Mouse (Mus musculus) MEL (cell line): ENCODE data around the gene Npsr1.

Experiments used
- CTCF ChIP-seq, 3 experiments: IDR thresholded peaks in 2 of 3; conservative IDR thresholded peaks in 1 of 3; 2 replicates each; pipeline ENCODE4 v1.5.1; 2011 to 2012; ENCODE audit warnings: low read length in 3 of 3, low read depth in 2 of 3, mild to moderate bottlenecking in 2 of 3, improper control_type of control experiment in 1 of 3, inconsistent platforms in 1 of 3, mixed read lengths in 1 of 3, moderate library complexity in 1 of 3; ENCODE audit not compliant: control insufficient read depth in 1 of 3, insufficient read depth in 1 of 3, poor library complexity in 1 of 3, severe bottlenecking in 1 of 3
- EP300 ChIP-seq, 2 experiments: IDR thresholded peaks; 2 replicates each; pipeline ENCODE4 v1.6.1; 2011; ENCODE audit warnings: improper control_type of control experiment in 2 of 2, low read length in 2 of 2, low read depth in 1 of 2, mild to moderate bottlenecking in 1 of 2
- KAT2A ChIP-seq: conservative IDR thresholded peaks from 2 replicates; pipeline ENCODE4 v1.6.1; 2012; ENCODE audit warnings: low read depth, low read length, improper control_type of control experiment, inconsistent platforms
- POLR2A ChIP-seq, 2 experiments: IDR thresholded peaks; 2 replicates each; pipeline ENCODE4 v1.6.1; 2011 to 2012; ENCODE audit warnings: low read length in 2 of 2, mild to moderate bottlenecking in 2 of 2, control low read depth in 1 of 2, improper control_type of control experiment in 1 of 2, low read depth in 1 of 2, moderate library complexity in 1 of 2; ENCODE audit not compliant: control insufficient read depth in 1 of 2, insufficient read depth in 1 of 2, poor library complexity in 1 of 2
- TAL1 ChIP-seq: IDR thresholded peaks from 2 replicates; pipeline ENCODE4 v1.6.1; 2012; ENCODE audit warnings: mild to moderate bottlenecking, inconsistent platforms, low read length, moderate library complexity, mixed read lengths

- TF ChIP-seq POLR2A (IDR thresholded peaks at IDR 0.05; ENCODE audit: control insufficient read depth in 1 of 2, insufficient read depth in 1 of 2, low read depth in 1 of 2, low read length in 2 of 2, poor library complexity in 1 of 2) (no peak), EP300 (IDR thresholded peaks at IDR 0.05; ENCODE audit: low read depth in 1 of 2, low read length in 2 of 2) (no peak), CTCF (IDR thresholded peaks at IDR 0.05 in 2 of 3, conservative IDR thresholded peaks at IDR 0.05 in 1 of 3; ENCODE audit: control insufficient read depth in 1 of 3, insufficient read depth in 1 of 3, low read depth in 2 of 3, low read length in 3 of 3, poor library complexity in 1 of 3, severe bottlenecking in 1 of 3) (no peak), TAL1 (no peak), KAT2A (no peak)
These were observed 730 bp downstream of the Npsr1 start for GRCm38 (mm10) chr9:24098526-24098925.
